Mouse (Mus musculus) liver, embryonic 15.5 days (tissue): Measurements from ENCODE around the gene Jmjd4. TPM values are rescaled to one million over a fixed set of nuclear protein-coding genes. Genes with fewer than 3 reads are reported as not detected.

Experiments used
- ATAC-seq: fragments of 200-750 bp; cut with Nextera tagmentation; 2 replicates; pipeline ENCODE4 v1.8.0; 2017; ENCODE audit warnings: moderate number of reproducible peaks, mild to moderate bottlenecking, moderate library complexity; ENCODE audit not compliant: insufficient read depth
- H3K27ac ChIP-seq: fragments of 300-500 bp; sonication (generic); replicated peaks from 2 replicates; pipeline ENCODE4 v1.5.1; 2015; ENCODE audit warnings: mild to moderate bottlenecking, inconsistent platforms
- H3K27me3 ChIP-seq: fragments of 300-500 bp; sonication (generic); 2 replicates; pipeline ENCODE4 v1.6.1; 2015; ENCODE audit warnings: mild to moderate bottlenecking, inconsistent platforms
- H3K36me3 ChIP-seq: fragments of 300-500 bp; sonication (generic); replicated peaks from 2 replicates; pipeline ENCODE4 v1.6.1; 2015; ENCODE audit warnings: moderate library complexity, mild to moderate bottlenecking, inconsistent platforms
- H3K4me1 ChIP-seq: fragments of 300-500 bp; sonication (generic); replicated peaks from 2 replicates; pipeline ENCODE4 v1.6.1; 2015; ENCODE audit warnings: inconsistent platforms
- H3K4me2 ChIP-seq: fragments of 300-500 bp; sonication (generic); 2 replicates; pipeline ENCODE4 v1.6.1; 2015; ENCODE audit warnings: moderate library complexity, mild to moderate bottlenecking, inconsistent platforms
- H3K4me3 ChIP-seq: fragments of 300-500 bp; sonication (generic); replicated peaks from 2 replicates; pipeline ENCODE4 v1.5.1; 2015; ENCODE audit warnings: mild to moderate bottlenecking, inconsistent platforms
- H3K9ac ChIP-seq: fragments of 300-500 bp; sonication (generic); 2 replicates; pipeline ENCODE4 v1.6.1; 2015; ENCODE audit warnings: moderate library complexity, mild to moderate bottlenecking, inconsistent platforms
- H3K9me3 ChIP-seq: fragments of 300-500 bp; sonication (generic); replicated peaks from 2 replicates; pipeline ENCODE4 v1.6.1; 2016; ENCODE audit warnings: inconsistent platforms
- WGBS: fragments of 180-500 bp; shearing (Covaris S2); methylation state at CpG from one replicate; pipeline ENCODE4 v1.1.7; 2015; ENCODE audit warnings: mixed read lengths; ENCODE audit not compliant: insufficient replicate concordance; 5-methylcytosine and 5-hydroxymethylcytosine counted together
- polyA plus RNA-seq: library from polyadenylated mRNA; unstranded; fragments of >200 nt; fragmentation: Nextera tagmentation; extraction: Ambion mirVana; gene quantifications from 2 replicates; pipeline ENCODE4 v1.2.1, GENCODE M21; 2015

Gene Jmjd4
- polyA plus RNA-seq, 1 experiment from 2014 or later, result 3.9 TPM

- H3K9me3 ChIP-seq, result no peaks in the 10 kb centered on the region
- peak; percentile 85 for ATAC-seq
- H3K4me2 ChIP-seq, result peak overlapping the region; percentile 78
- WGBS, result under 1% methylated on average over 71 of the region's 71 CpGs
- H3K9ac ChIP-seq, result peak overlapping the region; percentile 68
- peaks cover 26% of the 10 kb centered on the region for H3K36me3 ChIP-seq
- H3K27ac ChIP-seq, result peak overlapping the region; percentile 78
- H3K27me3 ChIP-seq, result peaks cover 27% of the 10 kb centered on the region
- H3K4me3 ChIP-seq, result peak overlapping the region; percentile 68
- H3K4me1 ChIP-seq, result peaks cover 18% of the 10 kb centered on the region
Measured at GRCm38 (mm10) chr11:59505839-59506712, 56.2 kb downstream of the Jmjd4 start.

GRCm38 (mm10) chr11:59506713-59507074 lies 56.8 kb downstream of the Jmjd4 start:
- Histone ChIP-seq H3K9me3 (no peaks in the 10 kb centered on the region), H3K27me3 (peaks cover 27% of the 10 kb centered on the region), H3K4me2 (peak overlapping the region; percentile 78), H3K4me1 (peaks cover 18% of the 10 kb centered on the region), H3K36me3 (peaks cover 20% of the 10 kb centered on the region), H3K9ac (peak overlapping the region; percentile 68), H3K27ac (peak overlapping the region; percentile 78; the same call in 1 of the 2 replicates), H3K4me3 (peak overlapping the region; percentile 68)
- 3% methylated on average over 14 of the region's 14 CpGs for WGBS
- peak; percentile 15; the same call in 1 of the 2 replicates for ATAC-seq

Other genes with a start within 250 kb of the Jmjd4 start
- gene Mrpl55, start 247.6 kb upstream of the Jmjd4 start, polyA plus RNA-seq, result 50.5 and 51.0 TPM in 2 replicates
- gene 2310033P09Rik, start 241.7 kb upstream of the Jmjd4 start, polyA plus RNA-seq, result 15.4 and 15.9 TPM in 2 replicates
- 255 and 269 TPM in 2 replicates for gene Arf1, start 221.8 kb upstream of the Jmjd4 start, polyA plus RNA-seq
- gene Wnt3a, start 159.3 kb upstream of the Jmjd4 start, polyA plus RNA-seq, result 0.03 TPM in 1 of 2 replicates, not detected in the other
- 0.20 and 0.33 TPM in 2 replicates for gene Wnt9a, start 143.1 kb upstream of the Jmjd4 start, polyA plus RNA-seq
- gene Prss38, start 74.4 kb upstream of the Jmjd4 start, polyA plus RNA-seq, result not detected in 2 replicates
- 25.4 and 27.1 TPM in 2 replicates for gene Snap47, start 1.1 kb downstream of the Jmjd4 start, polyA plus RNA-seq
- 1.4 and 1.5 TPM in 2 replicates for gene Zfp867, start 22.4 kb downstream of the Jmjd4 start, polyA plus RNA-seq
- gene Zkscan17, start 76.7 kb downstream of the Jmjd4 start, polyA plus RNA-seq, result 4.4 and 4.6 TPM in 2 replicates
- gene Nlrp3, start 91.5 kb downstream of the Jmjd4 start, polyA plus RNA-seq, result 0.70 and 0.76 TPM in 2 replicates
- gene Olfr222, start 126.2 kb downstream of the Jmjd4 start, polyA plus RNA-seq, result not detected in 2 replicates
- gene Olfr223, start 143.2 kb downstream of the Jmjd4 start, polyA plus RNA-seq, result not detected in 2 replicates
- 14.4 and 17.3 TPM in 2 replicates for gene Mprip, start 211.3 kb downstream of the Jmjd4 start, polyA plus RNA-seq